Mouse (Mus musculus): ENCODE measurements around the gene Prr5. TPM values are rescaled to one million over a fixed set of nuclear protein-coding genes. Genes with fewer than 3 reads are reported as not detected.
"Not testable (repeated sequence)": the region's sequence is repeated elsewhere in the genome, so short reads cannot be mapped to it uniquely, and the experiment has no call there.

The Prr5 gene
- polyA plus RNA-seq, 1 experiment: 68.4 TPM

DNA sequence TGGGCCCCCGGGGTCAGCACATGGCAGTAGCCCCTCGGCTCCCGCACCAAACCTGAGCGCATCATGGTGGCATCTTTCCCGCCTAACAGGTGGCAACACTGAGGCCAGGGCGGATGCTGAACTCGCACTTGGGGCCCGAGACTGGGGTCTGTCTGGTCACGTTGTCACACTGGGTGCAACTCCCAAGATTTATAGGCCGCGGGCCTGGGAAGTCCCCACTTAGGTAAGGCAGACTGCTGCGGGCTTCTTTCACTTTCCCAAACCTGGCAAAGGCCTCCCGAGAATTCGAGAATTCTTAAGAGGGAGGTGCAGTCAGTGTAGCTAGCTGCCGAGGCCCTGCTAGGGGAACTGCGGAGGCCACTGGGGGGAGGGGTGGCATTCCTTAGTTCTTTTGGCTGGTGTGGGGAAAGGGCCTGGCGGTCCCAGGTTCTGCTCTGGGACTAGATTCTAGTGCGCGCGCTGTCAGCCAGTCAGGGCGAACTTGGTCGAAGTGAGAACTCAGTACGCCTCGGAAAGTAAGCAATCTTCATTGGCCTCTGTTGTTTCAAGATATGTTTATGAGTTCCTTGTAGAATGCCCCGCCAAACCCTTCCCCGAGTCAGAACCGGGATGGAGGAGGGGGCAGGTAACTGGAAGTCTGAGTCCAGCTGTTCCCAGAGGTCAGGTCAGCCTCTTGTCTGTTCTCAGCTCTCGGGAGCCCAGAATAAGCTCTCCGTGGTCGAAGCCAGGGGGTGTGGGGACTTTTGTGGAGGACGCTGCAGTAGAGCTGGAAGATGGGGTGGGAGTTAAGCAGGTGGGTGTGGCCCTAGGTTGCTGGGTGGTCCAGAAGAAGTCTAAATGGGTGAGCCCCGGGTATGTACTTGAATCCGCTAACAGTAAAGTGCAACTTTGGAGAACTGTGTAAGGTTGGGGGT is 51.1 kb downstream of the Prr5 start:
- no peaks in the 10 kb centered on the region for H3K27me3 ChIP-seq (replicated peaks; ENCODE audit: control insufficient read depth, insufficient read depth, low read length)
- DNase-seq: peak; percentile 26
- TF ChIP-seq CTCF (conservative IDR thresholded peaks at IDR 0.05; ENCODE audit: insufficient read depth, insufficient read length, low read depth, low read length) (no peak), POLR2A (IDR thresholded peaks at IDR 0.05; ENCODE audit: low read depth, low read length) (no peak)
- peak overlapping the region; percentile 47 for H3K4me3 ChIP-seq (ENCODE audit: insufficient read depth, low read depth, low read length)
- no peaks in the 10 kb centered on the region for H3K4me1 ChIP-seq (ENCODE audit: control insufficient read depth, insufficient read depth, low read length)
- no peak overlapping the region for H3K27ac ChIP-seq (ENCODE audit: insufficient read depth, low read depth, low read length)
- 15% methylated on average over 33 of the region's 33 CpGs for WGBS
- H3K36me3 ChIP-seq (ENCODE audit: control insufficient read depth, insufficient read depth, low read length): no peaks in the 10 kb centered on the region

- 85% methylated on average over 1 of the region's 1 CpGs for WGBS
- not testable (repeated sequence) for H3K36me3 ChIP-seq (ENCODE audit: control insufficient read depth, insufficient read depth, low read length); H3K27ac ChIP-seq (ENCODE audit: insufficient read depth, low read depth, low read length); H3K27me3 ChIP-seq (replicated peaks; ENCODE audit: control insufficient read depth, insufficient read depth, low read length); DNase-seq; H3K4me3 ChIP-seq (ENCODE audit: insufficient read depth, low read depth, low read length); H3K4me1 ChIP-seq (ENCODE audit: control insufficient read depth, insufficient read depth, low read length)
Observed at GRCm38 (mm10) chr15:84723656-84724055, 54.2 kb downstream of the Prr5 start.

- WGBS: 51% methylated on average over 4 of the region's 4 CpGs
- peak; percentile 57 for DNase-seq
- no peak overlapping the region for H3K4me3 ChIP-seq (ENCODE audit: insufficient read depth, low read depth, low read length)
- H3K36me3 ChIP-seq (ENCODE audit: control insufficient read depth, insufficient read depth, low read length): no peaks in the 10 kb centered on the region
- H3K27me3 ChIP-seq (replicated peaks; ENCODE audit: control insufficient read depth, insufficient read depth, low read length): no peaks in the 10 kb centered on the region
- no peaks in the 10 kb centered on the region for H3K4me1 ChIP-seq (ENCODE audit: control insufficient read depth, insufficient read depth, low read length)
- H3K27ac ChIP-seq (ENCODE audit: insufficient read depth, low read depth, low read length): peak overlapping the region; percentile 53; the same call in 1 of the 2 replicates
- TF ChIP-seq POLR2A (IDR thresholded peaks at IDR 0.05; ENCODE audit: low read depth, low read length): no peak
- TF ChIP-seq CTCF (conservative IDR thresholded peaks at IDR 0.05; ENCODE audit: insufficient read depth, insufficient read length, low read depth, low read length): no peak
Observed at GRCm38 (mm10) chr15:84724199-84724598, 54.8 kb downstream of the Prr5 start.

DNA sequence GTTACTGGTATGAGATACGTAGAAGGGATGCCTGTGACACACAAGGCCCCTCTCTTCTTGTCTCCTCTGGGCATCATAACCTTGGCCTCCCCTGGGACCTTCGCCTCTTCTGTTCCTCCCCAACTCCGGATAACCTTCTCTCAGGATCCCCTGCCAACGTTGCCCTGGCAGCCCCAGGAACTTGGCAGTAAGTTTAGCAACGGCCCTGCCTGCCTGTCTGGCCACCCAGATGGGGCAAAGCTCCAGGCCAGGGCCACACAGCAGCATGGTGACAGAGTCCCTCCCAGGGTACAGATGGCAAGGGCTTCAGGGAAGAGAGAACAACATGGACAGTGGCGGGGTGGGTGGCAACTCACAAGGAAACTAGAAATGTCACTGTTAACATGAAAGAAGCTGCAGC is 60.3 kb downstream of the Prr5 start:
- Histone ChIP-seq H3K4me3 (ENCODE audit: insufficient read depth, low read depth, low read length) (no peak overlapping the region), H3K27ac (ENCODE audit: insufficient read depth, low read depth, low read length) (no peak overlapping the region), H3K4me1 (ENCODE audit: control insufficient read depth, insufficient read depth, low read length) (no peaks in the 10 kb centered on the region), H3K36me3 (ENCODE audit: control insufficient read depth, insufficient read depth, low read length) (no peaks in the 10 kb centered on the region), H3K27me3 (replicated peaks; ENCODE audit: control insufficient read depth, insufficient read depth, low read length) (no peaks in the 10 kb centered on the region)
- WGBS: 75% methylated on average over 6 of the region's 6 CpGs
- no peak for TF ChIP-seq CTCF (conservative IDR thresholded peaks at IDR 0.05; ENCODE audit: insufficient read depth, insufficient read length, low read depth, low read length)
- no peak for TF ChIP-seq POLR2A (IDR thresholded peaks at IDR 0.05; ENCODE audit: low read depth, low read length)
- DNase-seq: no peak

- Histone ChIP-seq H3K27ac (ENCODE audit: insufficient read depth, low read depth, low read length) (no peak overlapping the region), H3K4me1 (ENCODE audit: control insufficient read depth, insufficient read depth, low read length) (no peaks in the 10 kb centered on the region), H3K36me3 (ENCODE audit: control insufficient read depth, insufficient read depth, low read length) (no peaks in the 10 kb centered on the region), H3K27me3 (replicated peaks; ENCODE audit: control insufficient read depth, insufficient read depth, low read length) (no peaks in the 10 kb centered on the region), H3K4me3 (ENCODE audit: insufficient read depth, low read depth, low read length) (no peak overlapping the region)
- DNase-seq: no peak
- no peak for TF ChIP-seq CTCF (conservative IDR thresholded peaks at IDR 0.05; ENCODE audit: insufficient read depth, insufficient read length, low read depth, low read length)
- TF ChIP-seq POLR2A (IDR thresholded peaks at IDR 0.05; ENCODE audit: low read depth, low read length): no peak
- 46% methylated on average over 1 of the region's 1 CpGs for WGBS
Observed at GRCm38 (mm10) chr15:84730893-84731292, 61.5 kb downstream of the Prr5 start.

GRCm38 (mm10) chr15:84731676-84732424 is 62.4 kb downstream of the Prr5 start:
- no peak for DNase-seq
- H3K27ac ChIP-seq (ENCODE audit: insufficient read depth, low read depth, low read length): no peak overlapping the region
- no peaks in the 10 kb centered on the region for H3K27me3 ChIP-seq (replicated peaks; ENCODE audit: control insufficient read depth, insufficient read depth, low read length)
- 51% methylated on average over 18 of the region's 18 CpGs for WGBS
- no peaks in the 10 kb centered on the region for H3K36me3 ChIP-seq (ENCODE audit: control insufficient read depth, insufficient read depth, low read length)
- H3K4me1 ChIP-seq (ENCODE audit: control insufficient read depth, insufficient read depth, low read length): no peaks in the 10 kb centered on the region
- H3K4me3 ChIP-seq (ENCODE audit: insufficient read depth, low read depth, low read length): no peak overlapping the region
- TF ChIP-seq CTCF (conservative IDR thresholded peaks at IDR 0.05; ENCODE audit: insufficient read depth, insufficient read length, low read depth, low read length) (no peak), POLR2A (IDR thresholded peaks at IDR 0.05; ENCODE audit: low read depth, low read length) (no peak)

DNA sequence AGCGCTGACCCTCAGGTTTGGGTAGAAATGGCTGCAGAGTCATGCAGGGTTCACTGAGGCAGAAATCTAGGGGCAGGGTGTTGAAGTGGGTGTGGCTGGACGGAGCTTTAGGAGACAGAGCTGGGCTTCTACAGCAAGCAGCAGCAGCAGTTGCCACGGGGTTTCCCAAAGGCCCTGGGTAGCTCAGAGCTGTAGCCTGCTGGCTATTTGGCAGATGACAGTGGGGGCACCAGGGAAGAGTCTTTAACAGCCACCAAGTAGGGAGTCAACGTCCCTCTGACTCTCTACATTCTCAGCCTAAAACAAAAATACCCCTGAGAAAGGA is 63.0 kb downstream of the Prr5 start:
- Histone ChIP-seq H3K36me3 (ENCODE audit: control insufficient read depth, insufficient read depth, low read length) (no peaks in the 10 kb centered on the region), H3K27me3 (replicated peaks; ENCODE audit: control insufficient read depth, insufficient read depth, low read length) (no peaks in the 10 kb centered on the region), H3K27ac (ENCODE audit: insufficient read depth, low read depth, low read length) (no peak overlapping the region), H3K4me3 (ENCODE audit: insufficient read depth, low read depth, low read length) (no peak overlapping the region), H3K4me1 (ENCODE audit: control insufficient read depth, insufficient read depth, low read length) (no peaks in the 10 kb centered on the region)
- 69% methylated on average over 4 of the region's 4 CpGs for whole genome bisulfite sequencing
- TF ChIP-seq POLR2A (IDR thresholded peaks at IDR 0.05; ENCODE audit: low read depth, low read length) (no peak), CTCF (conservative IDR thresholded peaks at IDR 0.05; ENCODE audit: insufficient read depth, insufficient read length, low read depth, low read length) (no peak)
- DNase-seq: no peak
